Mouse (Mus musculus) stomach, embryonic 16.5 days (tissue): Measurements from ENCODE around the gene Unc13a. TPM values are rescaled to one million over a fixed set of nuclear protein-coding genes. Genes with fewer than 3 reads are reported as not detected.

Experiments used
- ATAC-seq: fragments of 200-750 bp; cut with Nextera tagmentation; 2 replicates; pipeline ENCODE4 v1.8.0; 2017; ENCODE audit warnings: moderate number of reproducible peaks, moderate TSS enrichment; ENCODE audit not compliant: insufficient read depth, low FRiP score
- H3K27ac ChIP-seq: fragments of 300-500 bp; sonication (generic); 2 replicates; pipeline ENCODE4 v1.5.1; 2014; ENCODE audit warnings: low read length
- H3K27me3 ChIP-seq: fragments of 300-500 bp; sonication (generic); 2 replicates; pipeline ENCODE4 v1.6.1; 2014; ENCODE audit warnings: low read length, control low read depth, mixed read lengths; ENCODE audit not compliant: control insufficient read depth, insufficient read depth
- H3K36me3 ChIP-seq: fragments of 300-500 bp; sonication (generic); 2 replicates; pipeline ENCODE4 v1.6.1; 2014; ENCODE audit warnings: low read length; ENCODE audit not compliant: control insufficient read depth, insufficient read depth
- H3K4me1 ChIP-seq: fragments of 300-500 bp; sonication (generic); 2 replicates; pipeline ENCODE4 v1.6.1; 2014; ENCODE audit warnings: low read length, control low read depth, mixed read lengths; ENCODE audit not compliant: control insufficient read depth, insufficient read depth
- H3K4me2 ChIP-seq: fragments of 300-500 bp; sonication (generic); 2 replicates; pipeline ENCODE4 v1.6.1; 2014; ENCODE audit warnings: low read depth, low read length, mixed read lengths
- H3K4me3 ChIP-seq: fragments of 300-500 bp; sonication (generic); replicated peaks from 2 replicates; pipeline ENCODE4 v1.5.1; 2014; ENCODE audit warnings: mild to moderate bottlenecking, low read length
- H3K9ac ChIP-seq: fragments of 300-500 bp; sonication (generic); 2 replicates; pipeline ENCODE4 v1.6.1; 2014; ENCODE audit warnings: low read length
- H3K9me3 ChIP-seq: fragments of 300-500 bp; sonication (generic); replicated peaks from 2 replicates; pipeline ENCODE4 v1.6.1; 2016; ENCODE audit warnings: low read length, control low read depth; ENCODE audit not compliant: control insufficient read depth
- WGBS: fragments of 180-500 bp; shearing (Covaris S2); extraction: QIAGEN DNeasy Blood & Tissue Kit; methylation state at CpG from one replicate; pipeline ENCODE4 v1.1.7; 2014; 5-methylcytosine and 5-hydroxymethylcytosine counted together
- microRNA-seq: library from miRNA; unstranded; fragments of <30 nt; microRNA quantifications from one replicate; pipeline ENCODE4, GENCODE M21; 2016
- polyA plus RNA-seq: library from polyadenylated mRNA; unstranded; fragments of >200 nt; fragmentation: Nextera tagmentation; extraction: Ambion mirVana; gene quantifications from 2 replicates; pipeline ENCODE4 v1.2.1, GENCODE M21; 2015

Gene Unc13a
- polyA plus RNA-seq, 1 experiment from 2014 or later = 1.2 TPM

- 76% methylated on average over 1 of the region's 1 CpGs for WGBS
- no peaks in the 10 kb centered on the region for H3K4me1 ChIP-seq
- no peak for ATAC-seq
- no peaks in the 10 kb centered on the region for H3K36me3 ChIP-seq
- no peak overlapping the region for H3K4me2 ChIP-seq
- H3K27me3 ChIP-seq = no peaks in the 10 kb centered on the region
- H3K9ac ChIP-seq = no peak overlapping the region
- no peak overlapping the region for H3K27ac ChIP-seq
- H3K9me3 ChIP-seq = no peaks in the 10 kb centered on the region
- H3K4me3 ChIP-seq = no peak overlapping the region
Observed at GRCm38 (mm10) chr8:71579009-71579408, 92.5 kb downstream of the Unc13a start.

- no peaks in the 10 kb centered on the region for H3K9me3 ChIP-seq
- WGBS = 70% methylated on average over 4 of the region's 4 CpGs
- no peak overlapping the region for H3K4me2 ChIP-seq
- no peak overlapping the region for H3K9ac ChIP-seq
- ATAC-seq = no peak
- no peaks in the 10 kb centered on the region for H3K27me3 ChIP-seq
- no peak overlapping the region for H3K4me3 ChIP-seq
- H3K36me3 ChIP-seq = no peaks in the 10 kb centered on the region
- no peak overlapping the region for H3K27ac ChIP-seq
- H3K4me1 ChIP-seq = no peaks in the 10 kb centered on the region
Observed at GRCm38 (mm10) chr8:71577856-71578387, 93.6 kb downstream of the Unc13a start.

- H3K27me3 ChIP-seq = no peaks in the 10 kb centered on the region
- no peaks in the 10 kb centered on the region for H3K36me3 ChIP-seq
- 68% methylated on average over 1 of the region's 1 CpGs for WGBS
- no peak overlapping the region for H3K27ac ChIP-seq
- peaks cover 7% of the 10 kb centered on the region for H3K4me1 ChIP-seq
- no peak overlapping the region for H3K4me2 ChIP-seq
- H3K9me3 ChIP-seq = no peaks in the 10 kb centered on the region
- no peak overlapping the region for H3K4me3 ChIP-seq
- no peak for ATAC-seq
- no peak overlapping the region for H3K9ac ChIP-seq
Observed at GRCm38 (mm10) chr8:71575020-71575419, 96.5 kb downstream of the Unc13a start.

- ATAC-seq = no peak
- peaks cover 7% of the 10 kb centered on the region for H3K4me1 ChIP-seq
- H3K27ac ChIP-seq = no peak overlapping the region
- no peaks in the 10 kb centered on the region for H3K9me3 ChIP-seq
- H3K9ac ChIP-seq = no peak overlapping the region
- H3K36me3 ChIP-seq = no peaks in the 10 kb centered on the region
- no peaks in the 10 kb centered on the region for H3K27me3 ChIP-seq
- 75% methylated on average over 7 of the region's 7 CpGs for WGBS
- H3K4me3 ChIP-seq = no peak overlapping the region
- no peak overlapping the region for H3K4me2 ChIP-seq
Observed at GRCm38 (mm10) chr8:71574426-71574825, 97.1 kb downstream of the Unc13a start.

Small RNA genes lying within 50 kb of the gene (microRNA-seq; reads per million reads assigned to microRNA genes)
- gene Mir6769b = not detected

Other genes starting within 250 kb of the Unc13a start
- 23.5 and 27.5 TPM in 2 replicates for gene Abhd8, start 208.1 kb downstream of the Unc13a start, polyA plus RNA-seq
- 126 and 148 TPM in 2 replicates for gene Mrpl34, start 206.8 kb downstream of the Unc13a start, polyA plus RNA-seq
- gene Dda1, start 202.6 kb downstream of the Unc13a start, polyA plus RNA-seq = 87.1 and 89.1 TPM in 2 replicates
- gene Ano8, start 185.8 kb downstream of the Unc13a start, polyA plus RNA-seq = 0.26 and 0.27 TPM in 2 replicates
- gene Gtpbp3, start 183.7 kb downstream of the Unc13a start, polyA plus RNA-seq = 11.0 and 14.8 TPM in 2 replicates
- gene Plvap, start 160.0 kb downstream of the Unc13a start, polyA plus RNA-seq = 79.7 and 81.8 TPM in 2 replicates
- 0.32 and 0.40 TPM in 2 replicates for gene Ccdc194, start 146.0 kb downstream of the Unc13a start, polyA plus RNA-seq
- gene Bst2, start 134.3 kb downstream of the Unc13a start, polyA plus RNA-seq = 39.9 and 46.5 TPM in 2 replicates
- gene Mvb12a, start 128.8 kb downstream of the Unc13a start, polyA plus RNA-seq = 101 and 103 TPM in 2 replicates
- 2.9 and 3.2 TPM in 2 replicates for gene Tmem221, start 112.9 kb downstream of the Unc13a start, polyA plus RNA-seq
- 0.08 TPM in 1 of 2 replicates, not detected in the other for gene Nxnl1, start 105.2 kb downstream of the Unc13a start, polyA plus RNA-seq
- gene Slc27a1, start 102.9 kb downstream of the Unc13a start, polyA plus RNA-seq = 35.2 and 41.4 TPM in 2 replicates
- 200 and 206 TPM in 2 replicates for gene Pgls, start 79.6 kb downstream of the Unc13a start, polyA plus RNA-seq
- 3.2 and 4.0 TPM in 2 replicates for gene Fam129c, start 74.1 kb downstream of the Unc13a start, polyA plus RNA-seq
- gene Colgalt1, start 60.8 kb downstream of the Unc13a start, polyA plus RNA-seq = 60.1 and 69.2 TPM in 2 replicates
- 9.3 and 9.5 TPM in 2 replicates for gene Jak3, start 4.5 kb upstream of the Unc13a start, polyA plus RNA-seq
- 1.1 and 1.7 TPM in 2 replicates for gene Insl3, start 17.5 kb upstream of the Unc13a start, polyA plus RNA-seq
- gene B3gnt3, start 30.0 kb upstream of the Unc13a start, polyA plus RNA-seq = 12.2 and 15.0 TPM in 2 replicates
- 6.1 and 7.0 TPM in 2 replicates for gene Fcho1, start 54.0 kb upstream of the Unc13a start, polyA plus RNA-seq
- 5.1 and 6.6 TPM in 2 replicates for gene Zfp709, start 210.3 kb upstream of the Unc13a start, polyA plus RNA-seq
- gene Zfp882, start 236.9 kb upstream of the Unc13a start, polyA plus RNA-seq = 3.6 and 4.5 TPM in 2 replicates
- 20.8 and 24.5 TPM in 2 replicates for gene Zfp617, start 236.9 kb upstream of the Unc13a start, polyA plus RNA-seq